22 mouse cellular contexts compared by ENCODE assay signal in the genomic region with DNA sequence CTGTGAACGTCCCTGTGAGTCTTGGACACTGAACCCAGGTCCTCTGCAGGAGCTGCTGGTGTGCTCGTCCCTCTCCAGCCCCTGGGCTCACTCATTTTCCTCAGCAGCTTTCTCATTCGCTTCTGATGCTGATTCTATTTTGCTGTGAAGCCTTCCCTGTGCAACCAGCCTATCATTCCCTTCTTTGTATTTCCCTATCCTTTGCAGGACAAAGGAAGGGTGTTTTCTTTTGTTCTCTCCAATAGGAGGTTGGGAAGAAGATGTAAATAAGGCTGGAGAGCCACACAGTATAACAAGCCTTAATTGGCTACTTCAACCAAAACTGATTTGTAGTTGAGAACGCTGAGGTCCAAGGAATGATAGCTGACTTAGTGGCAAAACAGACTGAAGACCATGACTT. TPM values are rescaled to one million over a fixed set of nuclear protein-coding genes. Genes with fewer than 3 reads are reported as not detected.
"Had no signal": no experiment of that assay in that cellular context is flagged by ENCODE, and none has a peak within 500 bp of the region (broad histone marks: within the 10 kb centered on the region; RNA-seq: fewer than 3 reads in every experiment).

No protein-coding gene starts in this region.

- H3K9me3 ChIP-seq: lung, embryonic 15.5 days; midbrain, embryonic 13.5 days; midbrain, embryonic 15.5 days; neural tube, embryonic 12.5 days had no signal

- H3K36me3 ChIP-seq: lung, embryonic 15.5 days; midbrain, embryonic 13.5 days; midbrain, embryonic 15.5 days; neural tube, embryonic 12.5 days had no signal

- H3K4me1 ChIP-seq: lung, embryonic 15.5 days; megakaryocyte, embryonic 14.5 days; midbrain, embryonic 15.5 days; neural tube, embryonic 12.5 days had no signal

- H3K27ac ChIP-seq: lung, embryonic 15.5 days; macrophage; midbrain, embryonic 13.5 days; midbrain, embryonic 15.5 days; neural tube, embryonic 12.5 days had no signal

- H3K27me3 ChIP-seq: megakaryocyte, embryonic 14.5 days; midbrain, embryonic 13.5 days; midbrain, embryonic 15.5 days; neural tube, embryonic 12.5 days had no signal

- DNase-seq: liver, postnatal 0 days; lung, adult 2 months; lung, postnatal 14 days; lung, postnatal 36 days; right cerebral cortex, postnatal 25 days; right cerebral cortex, postnatal 4 days; spleen, adult 18-20 months; thymus, adult 18-20 months; thymus, postnatal 14 days; thymus, postnatal 36 days had no signal

- H3K4me3 ChIP-seq: lung, embryonic 15.5 days; megakaryocyte, embryonic 14.5 days; midbrain, embryonic 13.5 days; midbrain, embryonic 15.5 days; neural tube, embryonic 12.5 days had no signal

- H3K9ac ChIP-seq: liver, postnatal 0 days; lung, embryonic 15.5 days; midbrain, embryonic 13.5 days; midbrain, embryonic 15.5 days; neural tube, embryonic 12.5 days had no signal

- ATAC-seq: liver, postnatal 0 days; lung, postnatal 0 days; midbrain, embryonic 13.5 days; midbrain, embryonic 15.5 days had no signal

- H3K4me2 ChIP-seq: lung, embryonic 15.5 days; midbrain, embryonic 11.5 days; midbrain, embryonic 13.5 days; midbrain, embryonic 15.5 days; neural tube, embryonic 12.5 days had no signal

RNA-seq across cellular contexts. Expression of a gene that starts 2.8 kb away (rescaled TPM):
- polyA plus RNA-seq: liver, postnatal 0 days; lung, adult 2 months; lung, embryonic 15.5 days; lung, postnatal 0 days; macrophage; midbrain, embryonic 11.5 days; midbrain, embryonic 13.5 days; neural tube, embryonic 12.5 days; neural tube, embryonic 14.5 days; stomach, embryonic 14.5 days; stomach, embryonic 16.5 days had no signal

RNA-seq across cellular contexts. Expression of a gene that starts 45.3 kb away (rescaled TPM):
- polyA plus RNA-seq: liver, postnatal 0 days; lung, adult 2 months; lung, embryonic 15.5 days; lung, postnatal 0 days; macrophage; midbrain, embryonic 11.5 days; midbrain, embryonic 13.5 days; midbrain, embryonic 15.5 days; midbrain, postnatal 0 days; neural tube, embryonic 12.5 days; neural tube, embryonic 14.5 days; stomach, embryonic 14.5 days had no signal

RNA-seq across cellular contexts. Expression of a gene that starts 54.9 kb away (rescaled TPM):
- polyA plus RNA-seq: liver, postnatal 0 days; lung, embryonic 15.5 days; lung, postnatal 0 days; macrophage; midbrain, embryonic 11.5 days; midbrain, embryonic 13.5 days; midbrain, embryonic 15.5 days; midbrain, postnatal 0 days; neural tube, embryonic 12.5 days had no signal
